Mouse (Mus musculus): ENCODE measurements around the gene Snx30.

- TF ChIP-seq CTCF (IDR thresholded peaks at IDR 0.05; ENCODE audit: extremely low read depth, insufficient read depth, low read length) (no peak), POLR2A (IDR thresholded peaks at IDR 0.05; ENCODE audit: extremely low read depth, insufficient read depth, low read length) (no peak)
Measured at GRCm38 (mm10) chr4:59869488-59870057, 63.9 kb downstream of the Snx30 start.

All from cortical plate, adult 2 months (tissue).